Mouse (Mus musculus): ENCODE results near the gene Muc1.

- TF ChIP-seq CTCF (IDR thresholded peaks at IDR 0.05; ENCODE audit: control insufficient read depth, insufficient read depth, insufficient replicate concordance, low read depth, low read length) = no peak
- TF ChIP-seq POLR2A (IDR thresholded peaks at IDR 0.05; ENCODE audit: control insufficient read depth, low read depth, low read length) = no peak
Measured at GRCm38 (mm10) chr3:89210162-89210561, 18.7 kb upstream of the Muc1 start.

Measured in testis, adult 2 months (tissue).